8 mouse cellular contexts compared by ENCODE assay signal in the genomic region with DNA sequence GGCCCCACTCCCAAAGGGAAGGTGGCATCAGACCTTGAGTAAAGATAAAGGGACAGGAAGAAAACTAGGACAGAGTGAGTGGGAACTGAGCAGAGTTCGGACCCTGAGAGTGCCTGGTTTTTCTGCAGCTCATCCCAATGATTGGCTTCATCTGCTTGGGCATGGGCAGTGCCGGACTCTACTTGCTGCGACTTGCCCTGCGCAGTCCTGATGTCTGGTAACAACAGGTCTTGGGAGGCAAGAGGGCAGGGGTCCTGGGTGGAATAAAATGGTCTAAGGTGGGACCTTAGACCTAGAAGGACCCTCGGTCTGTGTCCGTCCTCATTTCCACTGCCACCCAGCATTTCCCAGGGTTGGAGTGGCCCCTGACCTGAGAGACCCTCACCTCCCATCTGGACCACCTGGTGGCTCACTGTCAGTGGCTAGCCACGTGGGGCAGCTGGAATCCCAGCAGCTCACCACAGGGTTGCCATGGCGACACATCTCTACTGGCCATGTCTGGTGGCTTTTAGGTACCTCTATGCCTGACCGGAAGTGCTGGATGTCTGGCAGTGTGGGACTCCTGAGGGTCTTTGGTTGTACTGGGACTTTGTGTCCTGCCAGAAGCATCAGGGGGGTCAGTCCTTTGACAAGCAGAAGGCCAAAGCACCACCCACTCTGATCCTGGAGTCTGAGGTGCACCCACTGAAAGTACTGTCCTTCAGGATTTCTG. TPM values are rescaled to one million over a fixed set of nuclear protein-coding genes. Genes with fewer than 3 reads are reported as not detected.
A peak's percentile ranks its signal among the peaks of the same experiment; 100 is the strongest.
DNase-seq lines count a peak whose midpoint lies in the region; ATAC-seq and TF ChIP-seq lines count a peak whose summit lies in the region.

No protein-coding gene starts in this region.

- no peaks in the 10 kb centered on the region for H3K9me3 ChIP-seq in heart, embryonic 10.5 days
- H3K9me3 ChIP-seq in liver, embryonic 15.5 days (replicated peaks) = no peaks in the 10 kb centered on the region
- no peaks in the 10 kb centered on the region for H3K9me3 ChIP-seq in stomach, postnatal 0 days (ENCODE audit: control insufficient read depth, low read length)

- 36% methylated on average over 9 of the region's 9 CpGs for WGBS in heart, embryonic 10.5 days
- WGBS in liver, embryonic 15.5 days (ENCODE audit: insufficient replicate concordance) = 40% methylated on average over 9 of the region's 9 CpGs
- WGBS in stomach, postnatal 0 days = 44% methylated on average over 9 of the region's 9 CpGs

- peaks cover 36% of the 10 kb centered on the region for H3K36me3 ChIP-seq in heart, embryonic 10.5 days
- H3K36me3 ChIP-seq in testis, adult 2 months (ENCODE audit: control insufficient read depth, insufficient read depth, low read length) = no peaks in the 10 kb centered on the region
- H3K36me3 ChIP-seq in liver, embryonic 15.5 days (replicated peaks) = peaks cover 38% of the 10 kb centered on the region
- H3K36me3 ChIP-seq in stomach, postnatal 0 days (ENCODE audit: control insufficient read depth, insufficient read depth, low read length) = peaks cover 10% of the 10 kb centered on the region; the same call in 1 of the 2 replicates

- H3K4me1 ChIP-seq in heart, embryonic 10.5 days = peaks cover 76% of the 10 kb centered on the region
- peaks cover 60% of the 10 kb centered on the region for H3K4me1 ChIP-seq in testis, adult 2 months (ENCODE audit: control insufficient read depth, insufficient read depth, low read length)
- H3K4me1 ChIP-seq in liver, embryonic 15.5 days (replicated peaks) = peaks cover 79% of the 10 kb centered on the region
- H3K4me1 ChIP-seq in stomach, postnatal 0 days (replicated peaks; ENCODE audit: control insufficient read depth, insufficient read depth) = peaks cover 21% of the 10 kb centered on the region

- peak overlapping the region; percentile 49; the same call in 1 of the 2 replicates for H3K4me3 ChIP-seq in heart, embryonic 10.5 days
- H3K4me3 ChIP-seq in testis, adult 2 months (ENCODE audit: control insufficient read depth, low read depth, low read length) = peak overlapping the region; percentile 82
- H3K4me3 ChIP-seq in liver, embryonic 15.5 days (replicated peaks) = peak overlapping the region; percentile 28
- H3K4me3 ChIP-seq in stomach, postnatal 0 days (ENCODE audit: low read depth, low read length) = peak overlapping the region; percentile 27

- no peak for ATAC-seq in liver, embryonic 15.5 days (ENCODE audit: insufficient read depth)
- ATAC-seq in stomach, postnatal 0 days (ENCODE audit: low FRiP score, low TSS enrichment) = no peak
- no peak for ATAC-seq in CD4-positive, CD25-positive, alpha-beta regulatory T cell, adult 4 months
- no peak for ATAC-seq in frontal cortex, adult (ENCODE audit: low TSS enrichment)

- H3K27ac ChIP-seq in heart, embryonic 10.5 days = peak overlapping the region; percentile 75
- H3K27ac ChIP-seq in testis, adult 2 months (ENCODE audit: control insufficient read depth, insufficient read depth, low read depth, low read length) = peak overlapping the region; percentile 72
- H3K27ac ChIP-seq in liver, embryonic 15.5 days (replicated peaks) = peak overlapping the region; percentile 77; the same call in 1 of the 2 replicates
- H3K27ac ChIP-seq in stomach, postnatal 0 days (replicated peaks) = no peak overlapping the region; the same call in none of the 2 replicates

- H3K4me2 ChIP-seq in liver, embryonic 15.5 days = peak overlapping the region; percentile 77
- H3K4me2 ChIP-seq in stomach, postnatal 0 days (replicated peaks; ENCODE audit: low read depth) = peak overlapping the region; percentile 55

- H3K9ac ChIP-seq in liver, embryonic 15.5 days = peak overlapping the region; percentile 25; the same call in 1 of the 2 replicates
- H3K9ac ChIP-seq in stomach, postnatal 0 days (ENCODE audit: low read length) = no peak overlapping the region

- TF ChIP-seq POLR2A in testis, adult 2 months (IDR thresholded peaks at IDR 0.05; ENCODE audit: control insufficient read depth, low read depth, low read length) = peak; percentile 43; the same call in 1 of the 2 replicates

- no peak for TF ChIP-seq EP300 in stomach, postnatal 0 days (optimal IDR thresholded peaks at IDR 0.05)

- no peak for DNase-seq in heart, embryonic 10.5 days (ENCODE audit: low spot score)
- no peak for DNase-seq in heart, adult 9 months (ENCODE audit: low spot score in 2 of 2)
- DNase-seq in testis, postnatal 14 days (ENCODE audit: low spot score) = no peak
- DNase-seq in stomach, postnatal 0 days (ENCODE audit: low spot score) = no peak

- peaks cover 87% of the 10 kb centered on the region for H3K27me3 ChIP-seq in heart, embryonic 10.5 days (ENCODE audit: insufficient read depth, poor library complexity, severe bottlenecking)
- H3K27me3 ChIP-seq in testis, adult 2 months (ENCODE audit: control insufficient read depth, insufficient read depth, low read length) = no peaks in the 10 kb centered on the region
- H3K27me3 ChIP-seq in liver, embryonic 15.5 days = peaks cover 63% of the 10 kb centered on the region
- H3K27me3 ChIP-seq in stomach, postnatal 0 days (ENCODE audit: control insufficient read depth, insufficient read depth, low read length) = peaks cover 2% of the 10 kb centered on the region; the same call in 1 of the 2 replicates

- peak; percentile 28 for TF ChIP-seq CTCF in testis, adult 2 months (IDR thresholded peaks at IDR 0.05; ENCODE audit: control insufficient read depth, insufficient read depth, insufficient replicate concordance, low read depth, low read length)
- TF ChIP-seq CTCF in stomach, postnatal 0 days (IDR thresholded peaks at IDR 0.05; ENCODE audit: low read depth) = no peak

RNA-seq across cellular contexts. Expression of a gene that starts 0.7 kb away (rescaled TPM):
- 7.8 and 9.0 TPM in 2 replicates for polyA plus RNA-seq in heart, embryonic 10.5 days (2016; fragmentation: Nextera tagmentation; extraction: Ambion mirVana)
- 65.0 and 74.9 TPM in 2 replicates for polyA plus RNA-seq in testis, adult 2 months (2012; rRNA removed)
- polyA plus RNA-seq in liver, embryonic 15.5 days (2015; fragmentation: Nextera tagmentation; extraction: Ambion mirVana) = 20.7 and 42.1 TPM in 2 replicates
- polyA plus RNA-seq in stomach, postnatal 0 days (2015; fragmentation: Nextera tagmentation; extraction: Ambion mirVana) = 58.2 and 72.8 TPM in 2 replicates
- not detected for polyA plus RNA-seq in CD4-positive, CD25-positive, alpha-beta regulatory T cell, adult 4 months (2017; shearing (Covaris generic))

RNA-seq across cellular contexts. Expression of a gene that starts 6.8 kb away (rescaled TPM):
- polyA plus RNA-seq in heart, embryonic 10.5 days (2016; fragmentation: Nextera tagmentation; extraction: Ambion mirVana) = 101 and 126 TPM in 2 replicates
- polyA plus RNA-seq in testis, adult 2 months (2012; rRNA removed) = 12.7 and 16.7 TPM in 2 replicates
- 138 and 159 TPM in 2 replicates for polyA plus RNA-seq in liver, embryonic 15.5 days (2015; fragmentation: Nextera tagmentation; extraction: Ambion mirVana)
- 38.9 and 40.9 TPM in 2 replicates for polyA plus RNA-seq in stomach, postnatal 0 days (2015; fragmentation: Nextera tagmentation; extraction: Ambion mirVana)
- polyA plus RNA-seq in CD4-positive, CD25-positive, alpha-beta regulatory T cell, adult 4 months (2017; shearing (Covaris generic)) = 10 to 100 TPM; 55.4 to 78.3 TPM

RNA-seq across cellular contexts. Expression of a gene that starts 13.9 kb away (rescaled TPM):
- 0.22 and 0.84 TPM in 2 replicates for polyA plus RNA-seq in heart, embryonic 10.5 days (2016; fragmentation: Nextera tagmentation; extraction: Ambion mirVana)
- 0.97 and 1.0 TPM in 2 replicates for polyA plus RNA-seq in testis, adult 2 months (2012; rRNA removed)
- polyA plus RNA-seq in liver, embryonic 15.5 days (2015; fragmentation: Nextera tagmentation; extraction: Ambion mirVana) = 1.0 and 1.2 TPM in 2 replicates
- 0.23 and 0.40 TPM in 2 replicates for polyA plus RNA-seq in stomach, postnatal 0 days (2015; fragmentation: Nextera tagmentation; extraction: Ambion mirVana)
- polyA plus RNA-seq in CD4-positive, CD25-positive, alpha-beta regulatory T cell, adult 4 months (2017; shearing (Covaris generic)) = 1 to 10 TPM; 1.0 to 1.2 TPM

RNA-seq across cellular contexts. Expression of a gene that starts 18.9 kb away (rescaled TPM):
- polyA plus RNA-seq in heart, embryonic 10.5 days (2016; fragmentation: Nextera tagmentation; extraction: Ambion mirVana) = 0.16 and 0.33 TPM in 2 replicates
- 0.36 and 0.51 TPM in 2 replicates for polyA plus RNA-seq in testis, adult 2 months (2012; rRNA removed)
- polyA plus RNA-seq in liver, embryonic 15.5 days (2015; fragmentation: Nextera tagmentation; extraction: Ambion mirVana) = 0.07 TPM in 1 of 2 replicates, not detected in the other
- 2.7 and 4.0 TPM in 2 replicates for polyA plus RNA-seq in stomach, postnatal 0 days (2015; fragmentation: Nextera tagmentation; extraction: Ambion mirVana)
- not detected for polyA plus RNA-seq in CD4-positive, CD25-positive, alpha-beta regulatory T cell, adult 4 months (2017; shearing (Covaris generic))

Comparison
In these comparisons a context has a peak if more than half of its experiments do, and no peak if none do; other contexts are left out.
1. H3K4me3 ChIP-seq: peak in every context shown above with its lines; median percentile 82 in testis, adult 2 months; 49 in heart, embryonic 10.5 days; 28 in liver, embryonic 15.5 days; 27 in stomach, postnatal 0 days.